Mouse (Mus musculus) liver, embryonic 14.5 days (tissue): ENCODE measurements around the gene Armc9. TPM values are rescaled to one million over a fixed set of nuclear protein-coding genes. Genes with fewer than 3 reads are reported as not detected.

ENCODE experiments used
- ATAC-seq: fragments of 200-750 bp; cut with Nextera tagmentation; 2 replicates; pipeline ENCODE4 v1.8.0; 2017; ENCODE audit warnings: moderate number of reproducible peaks, mild to moderate bottlenecking, moderate library complexity; ENCODE audit not compliant: insufficient read depth
- DNase-seq, 3 experiments: peaks; one replicate each; pipeline ENCODE4 v3.0.0-alpha.2; 2012 to 2013; ENCODE audit warnings: low read depth in 3 of 3, low spot score in 3 of 3
- H3K27ac ChIP-seq: fragments of 300-500 bp; sonication (generic); 2 replicates; pipeline ENCODE4 v1.5.1; 2014; ENCODE audit warnings: moderate library complexity, mild to moderate bottlenecking, control low read depth, inconsistent platforms
- H3K27me3 ChIP-seq: fragments of 300-500 bp; sonication (generic); 2 replicates; pipeline ENCODE4 v1.6.1; 2014; ENCODE audit warnings: mild to moderate bottlenecking, low read length, moderate library complexity; ENCODE audit not compliant: control insufficient read depth, insufficient read depth
- H3K36me3 ChIP-seq: fragments of 300-500 bp; sonication (generic); replicated peaks from 2 replicates; pipeline ENCODE4 v1.6.1; 2014; ENCODE audit warnings: low read depth; ENCODE audit not compliant: control insufficient read depth, insufficient read depth
- H3K4me1 ChIP-seq, 2 experiments: fragments of 200-500 bp in 1 of 2; fragments of 300-500 bp in 1 of 2; sonication (generic) in 1 of 2; replicated peaks; 2 replicates each; pipeline ENCODE4 v1.6.1; 2012 to 2014; ENCODE audit warnings: antibody characterized with exemption in 1 of 2, inconsistent platforms in 1 of 2, low read length in 1 of 2; ENCODE audit not compliant: control insufficient read depth in 2 of 2, insufficient read depth in 2 of 2
- H3K4me2 ChIP-seq: fragments of 300-500 bp; sonication (generic); 2 replicates; pipeline ENCODE4 v1.6.1; 2014; ENCODE audit warnings: low read depth, mild to moderate bottlenecking, control low read depth, moderate library complexity
- H3K4me3 ChIP-seq, 2 experiments: fragments of 200-500 bp in 1 of 2; fragments of 300-500 bp in 1 of 2; sonication (generic) in 1 of 2; 2 replicates each; pipeline ENCODE4 v1.5.1; 2012 to 2014; ENCODE audit warnings: low read depth in 2 of 2, low read length in 2 of 2, mild to moderate bottlenecking in 2 of 2, control low read depth in 1 of 2, inconsistent platforms in 1 of 2, moderate library complexity in 1 of 2; ENCODE audit not compliant: insufficient read depth in 1 of 2
- H3K9ac ChIP-seq: fragments of 300-500 bp; sonication (generic); replicated peaks from 2 replicates; pipeline ENCODE4 v1.6.1; 2014; ENCODE audit warnings: mild to moderate bottlenecking, control low read depth, moderate library complexity
- H3K9me3 ChIP-seq: fragments of 300-500 bp; sonication (generic); 2 replicates; pipeline ENCODE4 v1.6.1; 2016; ENCODE audit warnings: low read length, mixed read lengths; ENCODE audit not compliant: control insufficient read depth
- CTCF ChIP-seq: IDR thresholded peaks from 2 replicates; pipeline ENCODE4 v1.5.1; 2016; ENCODE audit warnings: antibody characterized with exemption, low read depth, control low read depth
- EP300 ChIP-seq: IDR thresholded peaks from 2 replicates; pipeline ENCODE4 v1.6.1; 2016; ENCODE audit warnings: antibody characterized with exemption, low read depth
- WGBS: fragments of 180-500 bp; shearing (Covaris S2); extraction: QIAGEN DNeasy Blood & Tissue Kit; methylation state at CpG from one replicate; pipeline ENCODE4 v1.1.7; 2014; ENCODE audit not compliant: insufficient replicate concordance; 5-methylcytosine and 5-hydroxymethylcytosine counted together
- polyA plus RNA-seq, 2 experiments: library from polyadenylated mRNA; depleted of rRNA in 1 of 2; stranded (reverse) in 1 of 2; unstranded in 1 of 2; fragments of >200 nt; fragmentation: Nextera tagmentation in 1 of 2; extraction: Ambion mirVana in 1 of 2; gene quantifications; 2 replicates each; pipeline versions ENCODE4 v1.2.1 to v1.2.3; 2012 to 2014

Armc9 gene
- polyA plus RNA-seq, 2 experiments: 5.5 to 8.4 TPM

- no peak overlapping the region for H3K9ac ChIP-seq
- no peak for ATAC-seq
- WGBS: 39% methylated on average over 6 of the region's 6 CpGs
- H3K4me1 ChIP-seq: no peaks in the 10 kb centered on the region
- H3K27ac ChIP-seq: no peak overlapping the region
- no peaks in the 10 kb centered on the region for H3K9me3 ChIP-seq
- H3K36me3 ChIP-seq: no peaks in the 10 kb centered on the region
- no peaks in the 10 kb centered on the region for H3K27me3 ChIP-seq
- no peak for DNase-seq
- no peak overlapping the region for H3K4me3 ChIP-seq
- no peak overlapping the region for H3K4me2 ChIP-seq
- no peak for TF ChIP-seq EP300
- TF ChIP-seq CTCF: no peak
Observed at GRCm38 (mm10) chr1:86285295-86285694, 130.7 kb downstream of the Armc9 start.

DNA sequence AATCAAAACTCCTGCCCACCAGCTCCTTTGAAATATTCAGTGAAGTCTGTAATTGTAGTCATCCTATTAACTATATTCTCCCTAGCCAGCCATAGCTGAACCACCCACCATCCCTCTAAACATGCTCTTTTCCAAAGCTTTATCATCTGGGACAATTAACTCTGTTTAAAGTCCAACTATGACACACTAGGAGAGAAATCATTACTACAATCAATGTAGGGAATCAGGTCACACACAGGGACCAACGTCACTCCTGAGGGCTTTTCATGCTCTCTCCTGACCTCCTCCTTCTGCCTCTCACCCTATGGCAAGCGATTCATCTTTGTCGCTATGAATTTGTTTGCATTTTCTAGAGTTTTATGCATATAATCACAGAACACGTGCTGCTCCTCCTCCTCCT lies 132.9 kb downstream of the Armc9 start:
- ATAC-seq (no peak), DNase-seq (no peak)
- Histone ChIP-seq H3K27ac (no peak overlapping the region), H3K27me3 (no peaks in the 10 kb centered on the region), H3K9ac (no peak overlapping the region), H3K4me3 (no peak overlapping the region), H3K36me3 (no peaks in the 10 kb centered on the region), H3K4me2 (no peak overlapping the region), H3K9me3 (no peaks in the 10 kb centered on the region), H3K4me1 (no peaks in the 10 kb centered on the region)
- 76% methylated on average over 4 of the region's 4 CpGs for WGBS
- TF ChIP-seq CTCF (no peak), EP300 (no peak)

- no peaks in the 10 kb centered on the region for H3K4me1 ChIP-seq
- H3K9me3 ChIP-seq: no peaks in the 10 kb centered on the region
- no peak overlapping the region for H3K4me2 ChIP-seq
- H3K27ac ChIP-seq: no peak overlapping the region
- WGBS: 58% methylated on average over 3 of the region's 3 CpGs
- H3K4me3 ChIP-seq: no peak overlapping the region
- no peaks in the 10 kb centered on the region for H3K27me3 ChIP-seq
- no peak overlapping the region for H3K9ac ChIP-seq
- no peak for ATAC-seq
- TF ChIP-seq EP300: no peak
- no peak for TF ChIP-seq CTCF
- no peaks in the 10 kb centered on the region for H3K36me3 ChIP-seq
- DNase-seq: no peak
Observed at GRCm38 (mm10) chr1:86290452-86290851, 135.9 kb downstream of the Armc9 start.

DNA sequence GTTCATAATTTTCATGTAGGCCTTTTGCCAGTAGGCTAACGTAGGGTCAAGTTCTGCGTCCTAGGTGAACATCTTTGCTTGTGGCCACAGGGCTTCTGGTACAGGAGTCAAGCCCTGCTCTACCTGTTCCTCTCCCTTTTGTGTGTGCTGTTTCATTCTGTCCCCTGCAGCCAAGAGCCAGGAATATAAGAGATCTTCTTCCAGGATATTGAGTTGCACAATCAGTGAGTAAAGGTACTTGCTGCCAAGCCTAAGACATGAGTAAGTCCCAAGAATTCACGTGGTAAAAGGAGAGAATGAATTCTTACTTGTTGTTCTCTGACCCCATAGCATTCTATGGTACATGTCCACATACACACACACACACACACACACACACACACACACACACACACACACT lies 138.5 kb downstream of the Armc9 start:
- H3K27ac ChIP-seq: no peak overlapping the region
- no peaks in the 10 kb centered on the region for H3K36me3 ChIP-seq
- 0 out of 4 replicates have a peak, but pooled peaks cover 0 to 5% of the 10 kb centered on the region in 2 experiments for H3K4me1 ChIP-seq
- H3K9ac ChIP-seq: no peak overlapping the region
- no peak for ATAC-seq
- H3K9me3 ChIP-seq: no peaks in the 10 kb centered on the region
- H3K4me3 ChIP-seq: no peak overlapping the region
- no peak for DNase-seq
- WGBS: 77% methylated on average over 3 of the region's 3 CpGs
- H3K4me2 ChIP-seq: no peak overlapping the region
- TF ChIP-seq CTCF (no peak), EP300 (no peak)
- no peaks in the 10 kb centered on the region for H3K27me3 ChIP-seq

DNA sequence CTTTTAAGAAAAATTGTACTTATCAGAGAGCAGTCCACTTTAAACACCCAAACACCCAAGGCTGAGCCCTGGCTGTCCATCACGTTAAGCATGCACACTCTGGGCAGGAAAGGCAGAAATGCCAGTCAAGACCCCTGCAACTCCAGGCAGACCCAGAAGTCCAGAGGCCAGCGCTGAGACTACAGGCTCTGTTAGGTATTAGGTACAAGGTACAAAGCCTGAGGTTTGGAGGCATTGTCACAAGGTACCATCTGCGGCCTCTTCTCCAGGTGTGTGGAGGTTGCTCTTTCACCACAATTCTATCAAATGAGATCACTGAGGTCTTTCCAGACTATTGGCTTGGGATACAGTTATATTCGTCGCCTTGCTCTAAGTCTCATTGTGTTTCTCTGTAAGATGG lies 139.3 kb downstream of the Armc9 start:
- ATAC-seq: no peak
- Histone ChIP-seq H3K27ac (no peak overlapping the region), H3K9me3 (no peaks in the 10 kb centered on the region), H3K4me3 (no peak overlapping the region), H3K9ac (no peak overlapping the region), H3K36me3 (no peaks in the 10 kb centered on the region), H3K4me2 (no peak overlapping the region), H3K27me3 (no peaks in the 10 kb centered on the region), H3K4me1 (0 out of 4 replicates have a peak, but pooled peaks cover 0 to 8% of the 10 kb centered on the region in 2 experiments)
- no peak for DNase-seq
- TF ChIP-seq CTCF (no peak), EP300 (no peak)
- 75% methylated on average over 5 of the region's 5 CpGs for WGBS
